Mouse (Mus musculus) heart, postnatal 25 days (tissue): ENCODE results near the gene Defb22. TPM values are rescaled to one million over a fixed set of nuclear protein-coding genes. Genes with fewer than 3 reads are reported as not detected.

Experiments used
- DNase-seq: peaks from one replicate; pipeline ENCODE4 v3.0.0; 2022; ENCODE audit warnings: low spot score
- intact Hi-C: fragments of 180-260 bp; cut with DNase I; formaldehyde crosslinking; loops from one replicate; pipeline ENCODE4 v1.15.1; 2025
- total RNA-seq, 2 experiments: library from RNA; stranded (reverse); gene quantifications; 2 replicates each; pipeline ENCODE4 v1.2.3; 2021

Defb22 gene
- total RNA-seq, 2 experiments from 2014 or later: not detected

- intact Hi-C loops: no loop called here
- no peak for DNase-seq
These were observed 46.7 kb downstream of the Defb22 start for GRCm38 (mm10) chr2:152443281-152443680.

GRCm38 (mm10) chr2:152442322-152442721 lies 47.6 kb downstream of the Defb22 start:
- no peak for DNase-seq
- intact Hi-C loops: no loop called here

- DNase-seq: no peak
- intact Hi-C loops: no loop called here
These were observed 50.1 kb downstream of the Defb22 start for GRCm38 (mm10) chr2:152439833-152440232.

- intact Hi-C loops: no loop called here
- no peak for DNase-seq
These were observed 51.0 kb downstream of the Defb22 start for GRCm38 (mm10) chr2:152438963-152439362.

GRCm38 (mm10) chr2:152436983-152437860 lies 52.7 kb downstream of the Defb22 start:
- intact Hi-C loops: loop anchor here (1.0 kb wide), 1 partner anchor 44 kb away; no protein-coding TSS in a partner anchor
- peak; percentile 61 for DNase-seq

- no peak for DNase-seq
- intact Hi-C loops: no loop called here
These were observed 53.5 kb downstream of the Defb22 start for GRCm38 (mm10) chr2:152436405-152436901.

Other genes with a start within 250 kb of the Defb22 start
- gene Tbc1d20, start 196.3 kb downstream of the Defb22 start, total RNA-seq: 10 to 100 TPM; 43.1 to 43.5 TPM
- 10 to 100 TPM; 51.9 to 55.9 TPM for gene Rbck1, start 157.5 kb downstream of the Defb22 start, total RNA-seq
- 1 to 10 TPM; 2.2 to 3.0 TPM for gene Trib3, start 146.1 kb downstream of the Defb22 start, total RNA-seq
- gene Nrsn2, start 113.5 kb downstream of the Defb22 start, total RNA-seq: not detected
- gene Sox12, start 92.1 kb downstream of the Defb22 start, total RNA-seq: 1 to 10 TPM; 9.5 to 9.7 TPM
- gene Zcchc3, start 75.1 kb downstream of the Defb22 start, total RNA-seq: 10 to 100 TPM in 1 of 2 experiments, 1 to 10 TPM in 1; 9.7 to 10.1 TPM
- 1 to 10 TPM; 2.8 to 3.0 TPM for gene 6820408C15Rik, start 74.6 kb downstream of the Defb22 start, total RNA-seq
- not detected for gene Defb23, start 25.5 kb downstream of the Defb22 start, total RNA-seq
- not detected for gene Defb20, start 13.1 kb downstream of the Defb22 start, total RNA-seq
- not detected for gene Defb26, start 21.6 kb upstream of the Defb22 start, total RNA-seq
- gene Defb28, start 28.1 kb upstream of the Defb22 start, total RNA-seq: not detected
- not detected for gene Defb29, start 50.0 kb upstream of the Defb22 start, total RNA-seq
- not detected for gene Gm17416, start 79.2 kb upstream of the Defb22 start, total RNA-seq
- gene Defb21, start 82.6 kb upstream of the Defb22 start, total RNA-seq: not detected
- gene Defb19, start 90.2 kb upstream of the Defb22 start, total RNA-seq: not detected
- not detected for gene Defb45, start 109.3 kb upstream of the Defb22 start, total RNA-seq
- not detected for gene Defb36, start 114.2 kb upstream of the Defb22 start, total RNA-seq
- not detected for gene Defb25, start 132.9 kb upstream of the Defb22 start, total RNA-seq
- 1 to 10 TPM; 7.7 to 8.5 TPM for gene Rem1, start 136.8 kb upstream of the Defb22 start, total RNA-seq
- gene H13, start 179.3 kb upstream of the Defb22 start, total RNA-seq: 10 to 100 TPM; 35.1 to 38.5 TPM
- gene Mcts2, start 196.9 kb upstream of the Defb22 start, total RNA-seq: 10 to 100 TPM; 17.7 to 18.5 TPM
- gene Id1, start 246.1 kb upstream of the Defb22 start, total RNA-seq: 10 to 100 TPM; 37.8 to 57.0 TPM